Mouse (Mus musculus) heart, adult 2 months (tissue): ENCODE measurements around the gene Prame.

ENCODE experiments used
- CTCF ChIP-seq: fragments of 200-600 bp; IDR thresholded peaks from 2 replicates; pipeline ENCODE4 v1.8.1; 2022; ENCODE audit warnings: antibody characterized with exemption, mild to moderate bottlenecking, moderate library complexity
- EP300 ChIP-seq: fragments of 200-500 bp; IDR thresholded peaks from 2 replicates; pipeline ENCODE4 v1.6.1; 2011; ENCODE audit warnings: low read depth, low read length, control low read depth; ENCODE audit not compliant: insufficient read depth
- POLR2A ChIP-seq: fragments of 200-500 bp; IDR thresholded peaks from 2 replicates; pipeline ENCODE4 v1.6.1; 2011; ENCODE audit warnings: mild to moderate bottlenecking, low read depth, low read length, control low read depth; ENCODE audit not compliant: insufficient read depth

- no peak for TF ChIP-seq EP300
- no peak for TF ChIP-seq CTCF
- no peak for TF ChIP-seq POLR2A
Observed at GRCm38 (mm10) chrX:135598096-135598495, 29.4 kb downstream of the Prame start.
